14 mouse cellular contexts compared by ENCODE assay signal in genomic region chr2:55450774-55451173, GRCm38 (mm10). TPM values are rescaled to one million over a fixed set of nuclear protein-coding genes. Genes with fewer than 3 reads are reported as not detected.
A peak's percentile ranks its signal among the peaks of the same experiment; 100 is the strongest.
DNase-seq lines count a peak whose midpoint lies in the region; ATAC-seq lines count a peak whose summit lies in the region.
"Had no signal": no experiment of that assay in that cellular context is flagged by ENCODE, and none has a peak within 500 bp of the region (broad histone marks: within the 10 kb centered on the region; RNA-seq: fewer than 3 reads in every experiment).

No protein-coding gene starts in this region.

- no peak overlapping the region for H3K9ac ChIP-seq in embryonic facial prominence, embryonic 14.5 days (ENCODE audit: low read depth, low read length)
- H3K9ac ChIP-seq: kidney, embryonic 15.5 days had no signal

- no peaks in the 10 kb centered on the region for H3K4me1 ChIP-seq in embryonic facial prominence, embryonic 14.5 days (ENCODE audit: control insufficient read depth, insufficient read depth, low read length)
- no peaks in the 10 kb centered on the region for H3K4me1 ChIP-seq in embryonic facial prominence, embryonic 10.5 days
- H3K4me1 ChIP-seq: kidney, embryonic 15.5 days had no signal

- H3K27me3 ChIP-seq in embryonic facial prominence, embryonic 14.5 days (replicated peaks; ENCODE audit: control insufficient read depth, insufficient read depth, low read length) = no peaks in the 10 kb centered on the region
- H3K27me3 ChIP-seq in embryonic facial prominence, embryonic 10.5 days (replicated peaks; ENCODE audit: low read depth, poor library complexity, severe bottlenecking) = no peaks in the 10 kb centered on the region
- H3K27me3 ChIP-seq: kidney, embryonic 15.5 days had no signal

- no peaks in the 10 kb centered on the region for H3K9me3 ChIP-seq in embryonic facial prominence, embryonic 14.5 days (ENCODE audit: control insufficient read depth, low read length)
- no peaks in the 10 kb centered on the region for H3K9me3 ChIP-seq in embryonic facial prominence, embryonic 10.5 days
- H3K9me3 ChIP-seq: G1E; kidney, embryonic 15.5 days had no signal

- 0 out of 2 replicates have a peak, but pooled peaks have one; percentile 41 for ATAC-seq in embryonic facial prominence, embryonic 14.5 days (ENCODE audit: low read depth)

- H3K36me3 ChIP-seq in embryonic facial prominence, embryonic 14.5 days (ENCODE audit: control insufficient read depth, insufficient read depth, low read length) = no peaks in the 10 kb centered on the region
- no peaks in the 10 kb centered on the region for H3K36me3 ChIP-seq in embryonic facial prominence, embryonic 10.5 days (replicated peaks)
- H3K36me3 ChIP-seq: G1E; kidney, embryonic 15.5 days had no signal

- intact Hi-C loops in left cerebral cortex, postnatal 10 days (cut with DNase I) = no loop called here
- intact Hi-C loops in left cerebral cortex, postnatal 4 days (cut with DNase I) = no loop called here

- no peak overlapping the region for H3K27ac ChIP-seq in embryonic facial prominence, embryonic 14.5 days (replicated peaks; ENCODE audit: low read depth, low read length)
- H3K27ac ChIP-seq in embryonic facial prominence, embryonic 10.5 days (replicated peaks) = no peak overlapping the region
- H3K27ac ChIP-seq: kidney, embryonic 15.5 days had no signal

- H3K4me3 ChIP-seq in embryonic facial prominence, embryonic 14.5 days (ENCODE audit: low read depth, low read length) = no peak overlapping the region
- H3K4me3 ChIP-seq in embryonic facial prominence, embryonic 10.5 days = no peak overlapping the region
- H3K4me3 ChIP-seq: kidney, embryonic 15.5 days had no signal

- 78% methylated on average over 1 of the region's 1 CpGs for whole genome bisulfite sequencing in embryonic facial prominence, embryonic 14.5 days
- WGBS in embryonic facial prominence, embryonic 10.5 days = 62% methylated on average over 1 of the region's 1 CpGs

- H3K4me2 ChIP-seq in embryonic facial prominence, embryonic 14.5 days (ENCODE audit: low read depth, low read length) = no peak overlapping the region
- H3K4me2 ChIP-seq: kidney, embryonic 15.5 days; midbrain, embryonic 11.5 days had no signal

- DNase-seq in embryonic facial prominence, embryonic 14.5 days (ENCODE audit: low spot score) = peak; percentile 9
- DNase-seq in embryonic facial prominence, embryonic 10.5 days (ENCODE audit: low spot score) = no peak
- peak; percentile 24 to 57 for DNase-seq in left cerebral cortex, adult 18-20 months (ENCODE audit: low spot score in 2 of 2)
- DNase-seq in left cerebral cortex, postnatal 10 days (ENCODE audit: extremely low spot score in 1 of 2, low spot score in 2 of 2) = no peak
- peak; percentile 56 to 61 for DNase-seq in cerebellum, postnatal 25 days
- peak; percentile 10 for DNase-seq in left cerebral cortex, postnatal 4 days
- no peak for DNase-seq in adipocyte (ENCODE audit: low spot score)
- DNase-seq in adrenal gland, adult (ENCODE audit: inconsistent age in 2 of 2, low spot score in 1 of 2) = no peak
- DNase-seq: heart, postnatal 10 days had no signal

RNA-seq across cellular contexts. Expression of gene Kcnj3, which starts 15.0 kb away (rescaled TPM):
- 0.98 and 1.0 TPM in 2 replicates for polyA plus RNA-seq in embryonic facial prominence, embryonic 14.5 days (2014; fragmentation: Nextera tagmentation; extraction: Ambion mirVana)
- polyA plus RNA-seq in embryonic facial prominence, embryonic 10.5 days (2016; fragmentation: Nextera tagmentation; extraction: Ambion mirVana) = 0.19 and 0.21 TPM in 2 replicates
- 100 to 1,000 TPM in 1 of 2 experiments, 10 to 100 TPM in 1; 92.6 to 112 TPM for total RNA-seq in left cerebral cortex, adult 18-20 months (2021)
- total RNA-seq in left cerebral cortex, postnatal 10 days (2021) = 10 to 100 TPM; 68.5 to 69.7 TPM
- total RNA-seq in left cerebral cortex, postnatal 4 days (2021) = 10 to 100 TPM; 37.6 to 40.5 TPM
- total RNA-seq: granulocyte monocyte progenitor cell, adult 5-6 weeks; neutrophil, adult 5-6 weeks had no signal
- polyA plus RNA-seq: G1E had no signal

Comparison
In these comparisons a context has a peak if more than half of its experiments do, and no peak if none do; other contexts are left out.
1. DNase-seq: peak in embryonic facial prominence, embryonic 14.5 days (single experiment), left cerebral cortex, adult 18-20 months (2 of 2), cerebellum, postnatal 25 days (2 of 2) and left cerebral cortex, postnatal 4 days (single experiment); none in embryonic facial prominence, embryonic 10.5 days (single experiment), left cerebral cortex, postnatal 10 days (0 of 2), adipocyte (single experiment) and adrenal gland, adult (0 of 2).